Mouse (Mus musculus): ENCODE data around the gene Srarp.

DNA sequence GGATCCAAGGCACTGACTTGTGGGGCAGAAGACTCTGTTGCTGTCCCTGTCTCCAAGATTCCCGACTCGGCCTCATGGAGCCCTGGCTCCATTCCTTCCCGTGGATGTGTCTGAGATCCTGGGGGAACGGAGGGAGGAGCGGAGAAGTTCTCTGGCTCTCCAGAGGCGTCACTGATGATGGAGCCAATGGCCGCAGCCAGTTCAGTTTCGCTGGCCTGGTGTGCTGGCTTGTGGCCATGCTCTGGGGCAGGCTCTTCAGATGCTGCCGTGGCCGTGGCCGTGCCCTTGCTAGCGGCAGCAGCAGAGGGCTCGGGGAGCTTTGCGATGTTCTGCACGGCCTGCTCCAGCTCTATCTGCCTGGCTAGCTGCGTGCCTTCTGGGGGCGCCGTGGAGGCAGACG, 38.5 kb upstream of the Srarp start:
- TF ChIP-seq MAFK (IDR thresholded peaks at IDR 0.05; ENCODE audit: insufficient read depth, low read depth, low read length) (no peak), ZNF384 (IDR thresholded peaks at IDR 0.05; ENCODE audit: low read depth, low read length) (no peak), HCFC1 (IDR thresholded peaks at IDR 0.05; ENCODE audit: borderline replicate concordance, insufficient read depth, low read length) (no peak), CHD2 (IDR thresholded peaks at IDR 0.05; ENCODE audit: low read depth, low read length) (no peak), ZC3H11A (IDR thresholded peaks at IDR 0.05; ENCODE audit: borderline replicate concordance, low read depth, low read length) (no peak)
